Mouse (Mus musculus): ENCODE data around the gene Lrp1. TPM values are rescaled to one million over a fixed set of nuclear protein-coding genes. Genes with fewer than 3 reads are reported as not detected.
A peak's percentile ranks its signal among the peaks of the same experiment; 100 is the strongest.
"Not testable (repeated sequence)": the region's sequence is repeated elsewhere in the genome, so short reads cannot be mapped to it uniquely, and the experiment has no call there.

The Lrp1 gene
- polyA plus RNA-seq, 1 experiment from 2014 or later = 101 TPM

DNA sequence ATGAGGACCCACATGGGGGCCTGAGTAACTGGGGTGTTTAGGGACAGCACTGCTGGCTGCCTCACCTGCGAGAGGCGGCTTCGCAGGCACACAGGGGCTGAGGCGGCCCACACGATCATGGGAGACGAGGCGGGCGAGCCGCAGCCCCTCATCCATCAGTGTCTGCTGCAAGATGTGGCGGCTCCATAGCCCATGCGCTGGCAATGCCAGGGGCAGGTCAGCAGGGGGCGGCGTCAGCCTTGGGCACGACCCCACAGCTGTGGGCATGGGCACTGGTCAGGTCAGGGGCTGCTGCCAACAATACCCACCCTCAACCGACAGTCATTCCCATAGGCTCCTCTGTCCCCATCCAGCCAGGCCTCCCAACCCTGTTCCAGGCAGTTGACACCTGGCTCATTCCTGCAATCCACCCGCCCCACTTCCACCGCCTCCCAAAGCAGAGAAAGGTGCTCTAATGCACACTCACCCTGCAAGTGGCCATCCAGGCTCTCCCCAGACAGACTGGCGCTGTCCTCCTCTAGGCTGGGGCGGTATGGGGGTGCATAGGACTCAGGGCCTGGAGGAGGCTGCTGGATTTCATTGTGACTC is 41.8 kb upstream of the Lrp1 start:
- no peak overlapping the region for H3K9ac ChIP-seq
- peak overlapping the region; percentile 42 for H3K4me2 ChIP-seq
- 8% methylated on average over 19 of the region's 19 CpGs for WGBS
- no peaks in the 10 kb centered on the region for H3K9me3 ChIP-seq
- peak; percentile 10; the same call in 1 of the 2 replicates for ATAC-seq (ENCODE audit: low FRiP score)
- no peaks in the 10 kb centered on the region for H3K36me3 ChIP-seq
- H3K4me1 ChIP-seq (replicated peaks) = peaks cover 59% of the 10 kb centered on the region
- H3K4me3 ChIP-seq = peak overlapping the region; percentile 12; the same call in 1 of the 2 replicates
- peaks cover 93% of the 10 kb centered on the region for H3K27me3 ChIP-seq
- H3K27ac ChIP-seq = no peak overlapping the region

DNA sequence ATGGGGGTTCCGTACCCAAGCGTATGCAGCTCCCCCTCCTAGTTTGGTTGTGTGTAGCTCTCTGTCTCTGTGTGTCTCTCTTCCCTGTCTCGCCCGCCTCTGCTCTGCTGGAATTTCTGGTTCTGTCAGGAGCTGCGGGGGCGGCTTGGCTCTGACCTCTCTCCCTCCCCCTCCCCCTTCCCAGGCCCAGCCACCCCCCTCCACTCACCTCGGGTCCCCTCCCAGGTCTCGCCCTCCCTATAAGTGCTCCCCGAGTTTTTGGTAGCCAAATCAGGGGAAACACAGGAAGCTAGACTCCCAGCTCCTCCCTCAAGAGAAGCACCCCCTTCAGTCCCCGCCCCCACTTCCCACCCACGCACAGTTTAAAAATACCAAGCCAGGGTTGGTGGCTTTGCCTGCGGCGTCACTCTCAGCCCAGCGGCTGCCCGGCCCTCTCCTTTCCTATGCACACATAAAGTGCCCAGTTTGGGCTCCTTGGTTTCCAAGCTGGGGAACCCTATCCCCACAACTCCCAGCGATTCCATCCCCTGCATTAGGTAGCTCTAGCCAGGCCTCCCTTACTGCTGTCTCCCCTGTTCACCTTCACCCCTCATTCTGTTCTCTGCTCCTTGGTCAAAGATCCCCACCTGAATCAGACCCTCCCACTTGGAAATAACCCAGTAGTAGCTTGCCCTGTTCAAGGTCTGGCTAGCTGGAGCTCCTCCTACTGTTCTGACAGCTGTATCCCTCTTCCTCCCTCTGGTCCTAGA is 41.1 kb upstream of the Lrp1 start:
- Histone ChIP-seq H3K27me3 (peaks cover 86% of the 10 kb centered on the region), H3K4me1 (replicated peaks) (peaks cover 52% of the 10 kb centered on the region), H3K9ac (peak overlapping the region; percentile 49), H3K9me3 (no peaks in the 10 kb centered on the region), H3K4me2 (peak overlapping the region; percentile 42), H3K27ac (no peak overlapping the region), H3K36me3 (no peaks in the 10 kb centered on the region), H3K4me3 (peak overlapping the region; percentile 20; the same call in 1 of the 2 replicates)
- peak; percentile 6; the same call in 1 of the 2 replicates for ATAC-seq (ENCODE audit: low FRiP score)
- 4% methylated on average over 16 of the region's 16 CpGs for WGBS

DNA sequence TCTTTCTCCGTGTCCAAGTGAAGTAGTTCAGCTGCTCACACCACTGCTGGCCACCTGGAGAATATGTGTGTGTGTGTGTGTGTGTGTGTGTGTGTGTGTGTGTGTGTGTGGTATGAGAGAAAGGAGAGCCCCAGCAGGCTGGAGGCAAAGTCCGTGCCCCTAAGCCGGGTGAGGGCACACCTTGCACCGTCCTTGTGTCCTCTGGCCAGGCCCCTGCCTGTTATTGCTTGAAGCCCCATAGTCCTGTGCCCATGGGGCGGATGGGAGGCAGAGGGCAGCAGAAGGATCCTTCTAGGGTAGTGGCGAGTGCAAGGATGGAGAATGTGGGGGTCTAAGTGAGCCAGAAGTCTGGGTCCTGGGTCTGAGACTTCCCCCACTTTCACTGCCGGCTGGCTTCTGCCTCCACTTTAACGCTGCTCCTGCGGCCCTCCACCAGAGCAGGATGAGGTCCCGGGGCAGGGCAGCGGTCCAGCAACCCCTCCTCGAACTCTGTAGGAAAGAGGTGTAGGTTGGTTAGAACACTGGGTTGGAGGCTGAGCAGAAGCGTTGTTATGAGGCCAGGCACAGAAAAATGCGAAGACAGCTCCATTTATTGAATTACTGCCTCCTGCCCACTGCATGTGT is 40.5 kb upstream of the Lrp1 start:
- Histone ChIP-seq H3K27ac (no peak overlapping the region), H3K9ac (no peak overlapping the region; the same call in 1 of the 2 replicates), H3K27me3 (peaks cover 79% of the 10 kb centered on the region), H3K4me2 (peak overlapping the region; percentile 42), H3K36me3 (no peaks in the 10 kb centered on the region), H3K9me3 (no peaks in the 10 kb centered on the region), H3K4me1 (replicated peaks) (peaks cover 45% of the 10 kb centered on the region), H3K4me3 (peak overlapping the region; percentile 20; the same call in 1 of the 2 replicates)
- ATAC-seq (ENCODE audit: low FRiP score) = no peak
- WGBS = 17% methylated on average over 14 of the region's 14 CpGs

DNA sequence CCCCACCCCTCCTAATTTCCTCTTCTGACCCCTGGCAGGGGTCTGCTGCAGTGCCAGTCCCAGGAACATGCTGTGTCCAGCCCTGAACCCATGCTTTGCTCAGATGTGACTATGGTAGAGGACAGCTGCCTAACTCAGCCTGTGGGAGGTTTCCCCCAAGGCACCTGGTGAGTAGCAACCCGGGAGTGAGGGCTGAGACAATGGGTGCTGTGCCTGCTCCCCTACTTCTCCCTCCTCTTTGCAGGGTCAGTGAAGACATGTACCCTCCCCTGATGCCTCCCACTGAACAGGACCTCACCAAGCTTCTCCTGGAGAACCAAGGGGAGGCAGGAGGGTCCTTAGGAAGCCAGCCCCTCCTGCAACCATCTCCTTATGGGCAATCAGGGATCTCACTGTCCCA is 38.6 kb upstream of the Lrp1 start:
- Histone ChIP-seq H3K4me3 (no peak overlapping the region), H3K9me3 (no peaks in the 10 kb centered on the region), H3K27me3 (peaks cover 60% of the 10 kb centered on the region), H3K36me3 (no peaks in the 10 kb centered on the region), H3K9ac (no peak overlapping the region), H3K4me1 (replicated peaks) (peaks cover 27% of the 10 kb centered on the region), H3K27ac (no peak overlapping the region), H3K4me2 (no peak overlapping the region)
- 44% methylated on average over 1 of the region's 1 CpGs for WGBS
- no peak for ATAC-seq (ENCODE audit: low FRiP score)

DNA sequence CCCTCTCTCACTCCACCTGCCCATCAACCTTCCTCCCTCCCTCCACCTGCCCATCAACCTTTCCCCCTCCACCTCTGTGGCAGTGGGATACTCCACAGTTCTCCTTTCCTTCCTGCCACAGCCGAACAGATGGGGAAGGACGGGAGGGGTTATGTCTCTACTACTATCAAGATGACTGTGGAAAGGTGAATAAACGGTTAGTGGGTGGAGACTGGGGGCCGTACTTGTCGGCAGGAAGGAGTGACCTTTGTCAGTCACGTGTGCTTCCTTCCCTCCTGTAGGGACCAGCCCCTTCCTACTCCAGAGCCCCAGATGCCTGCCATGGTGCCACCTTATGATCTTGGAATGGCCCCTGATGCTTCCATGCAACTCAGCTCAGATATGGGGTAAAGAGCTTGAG is 37.1 kb upstream of the Lrp1 start:
- no peak for ATAC-seq (ENCODE audit: low FRiP score)
- H3K9me3 ChIP-seq = no peaks in the 10 kb centered on the region
- no peak overlapping the region for H3K4me2 ChIP-seq
- WGBS = 30% methylated on average over 6 of the region's 6 CpGs
- H3K9ac ChIP-seq = no peak overlapping the region
- H3K27me3 ChIP-seq = peaks cover 46% of the 10 kb centered on the region
- no peaks in the 10 kb centered on the region for H3K36me3 ChIP-seq
- H3K27ac ChIP-seq = no peak overlapping the region
- H3K4me3 ChIP-seq = no peak overlapping the region
- peaks cover 19% of the 10 kb centered on the region for H3K4me1 ChIP-seq (replicated peaks)

DNA sequence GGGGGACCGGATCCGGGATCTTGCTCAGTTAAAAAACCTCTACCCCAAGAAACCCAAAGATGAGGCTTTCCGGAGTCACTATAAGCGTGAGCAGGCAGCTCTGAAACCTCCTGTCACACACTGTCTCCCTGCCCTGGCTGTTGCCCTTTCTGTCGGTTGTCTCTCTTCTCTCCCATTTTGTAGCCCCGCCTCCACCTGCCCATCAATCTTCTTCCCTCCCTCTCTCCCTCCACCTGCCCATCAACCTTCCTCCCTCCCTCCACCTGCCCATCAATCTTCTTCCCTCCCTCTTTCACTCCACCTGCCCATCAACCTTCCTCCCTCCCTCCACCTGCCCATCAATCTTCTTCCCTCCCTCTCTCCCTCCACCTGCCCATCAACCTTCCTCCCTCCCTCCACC is 36.7 kb upstream of the Lrp1 start:
- not testable (repeated sequence) for ATAC-seq (ENCODE audit: low FRiP score); H3K4me2 ChIP-seq; H3K4me3 ChIP-seq; H3K9me3 ChIP-seq; H3K36me3 ChIP-seq; H3K27ac ChIP-seq; H3K9ac ChIP-seq
- WGBS = 57% methylated on average over 6 of the region's 6 CpGs
- peaks cover 14% of the 10 kb centered on the region for H3K4me1 ChIP-seq (replicated peaks)
- H3K27me3 ChIP-seq = peaks cover 41% of the 10 kb centered on the region

DNA sequence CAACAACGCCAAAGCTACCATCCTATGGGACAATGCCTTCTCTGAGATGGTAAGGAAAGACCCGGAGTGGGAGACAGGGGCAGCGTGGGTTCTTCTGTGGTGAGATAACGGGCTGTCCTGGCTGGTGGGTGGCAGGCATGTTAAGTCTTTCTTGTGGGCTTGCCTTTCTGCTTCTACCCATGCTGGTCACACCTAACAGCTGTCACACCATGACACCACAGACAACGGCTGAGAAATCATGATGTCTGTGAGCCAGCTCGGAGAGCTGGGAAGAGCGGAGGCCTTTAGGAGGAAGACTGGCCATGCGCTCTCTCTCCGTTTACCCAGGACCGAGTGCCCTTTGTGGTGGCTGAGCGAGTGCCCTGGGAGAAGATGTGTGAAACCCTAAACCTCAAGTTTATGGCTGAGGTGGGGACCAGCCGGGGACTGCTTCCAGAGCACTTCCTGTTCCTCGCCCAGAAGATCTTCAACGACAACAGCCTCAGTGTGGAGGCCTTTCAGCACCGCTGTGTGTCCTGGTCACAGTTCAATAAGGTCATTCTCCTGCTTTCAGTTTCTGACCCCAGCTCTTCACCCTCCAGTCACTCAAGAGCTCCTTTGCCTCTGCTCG is 34.1 kb upstream of the Lrp1 start:
- no peak for ATAC-seq (ENCODE audit: low FRiP score)
- no peaks in the 10 kb centered on the region for H3K9me3 ChIP-seq
- no peak overlapping the region for H3K27ac ChIP-seq
- no peaks in the 10 kb centered on the region for H3K36me3 ChIP-seq
- H3K4me2 ChIP-seq = no peak overlapping the region
- WGBS = 76% methylated on average over 16 of the region's 16 CpGs
- H3K4me3 ChIP-seq = no peak overlapping the region
- H3K4me1 ChIP-seq (replicated peaks) = no peaks in the 10 kb centered on the region
- H3K9ac ChIP-seq = no peak overlapping the region
- peaks cover 20% of the 10 kb centered on the region for H3K27me3 ChIP-seq

DNA sequence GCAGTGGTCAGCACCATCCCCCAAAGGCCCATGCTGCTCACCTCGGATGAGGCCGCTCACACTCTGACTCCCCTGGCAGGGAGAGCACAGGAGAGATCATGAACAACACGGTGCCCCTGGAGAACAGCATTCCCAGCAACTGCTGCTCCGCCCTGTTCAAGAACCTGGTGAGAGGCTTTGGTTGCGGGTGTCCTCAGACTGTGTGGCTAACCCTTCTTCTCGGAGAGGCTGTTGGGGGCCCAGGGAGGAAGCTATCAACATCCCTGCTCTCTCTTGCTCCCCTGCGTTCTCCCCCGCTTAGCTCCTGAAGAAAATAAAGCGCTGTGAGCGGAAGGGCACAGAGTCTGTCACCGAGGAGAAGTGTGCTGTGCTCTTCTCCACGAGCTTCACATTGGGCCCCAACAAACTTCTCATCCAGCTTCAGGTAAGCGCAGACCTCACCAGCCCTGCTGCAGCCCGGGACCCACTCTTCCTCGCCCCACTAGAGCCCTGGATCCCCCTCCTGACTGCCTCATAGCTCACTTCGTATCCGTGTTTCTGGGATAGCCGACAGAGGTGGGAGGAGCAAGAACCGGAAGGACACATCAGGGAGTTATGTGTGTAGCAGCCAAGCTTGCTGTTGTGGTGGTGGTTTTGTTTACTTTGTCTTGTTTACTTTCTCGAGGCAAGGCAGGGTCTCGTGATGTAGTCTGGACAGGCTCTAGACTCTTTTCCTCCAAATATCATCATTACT is 32.1 kb upstream of the Lrp1 start:
- H3K4me3 ChIP-seq = no peak overlapping the region; the same call in 1 of the 2 replicates

DNA sequence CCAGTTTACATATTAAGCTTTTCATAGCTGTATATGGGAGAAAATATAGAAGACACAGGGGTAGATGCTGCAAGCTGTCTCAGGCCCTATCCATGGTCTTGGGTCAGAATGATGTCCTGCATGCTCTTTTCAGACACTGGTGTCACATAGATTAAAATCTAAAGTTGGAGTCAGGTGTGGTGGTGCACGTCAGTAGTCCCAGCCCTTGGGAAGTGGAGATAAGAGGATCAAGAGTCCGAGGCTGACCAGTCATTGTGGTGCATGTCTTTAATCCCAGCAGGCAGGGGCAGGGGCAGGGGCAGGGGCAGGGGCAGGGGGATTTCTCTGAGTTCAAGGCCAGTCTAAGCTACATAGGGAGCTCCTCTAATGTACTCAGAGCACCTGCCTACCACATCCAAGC is 24.8 kb upstream of the Lrp1 start:
- no peak overlapping the region for H3K4me2 ChIP-seq
- H3K4me3 ChIP-seq = no peak overlapping the region
- WGBS = 67% methylated on average over 2 of the region's 2 CpGs
- ATAC-seq (ENCODE audit: low FRiP score) = no peak
- H3K36me3 ChIP-seq = no peaks in the 10 kb centered on the region
- H3K9me3 ChIP-seq = no peaks in the 10 kb centered on the region
- no peak overlapping the region for H3K27ac ChIP-seq
- peaks cover 40% of the 10 kb centered on the region for H3K27me3 ChIP-seq
- no peak overlapping the region for H3K9ac ChIP-seq
- peaks cover 21% of the 10 kb centered on the region for H3K4me1 ChIP-seq (replicated peaks)

More for the DNA sequence above, 32.1 kb upstream of the Lrp1 start:
- Histone ChIP-seq H3K4me2 (peak overlapping the region; percentile 22; the same call in 1 of the 2 replicates), H3K9ac (no peak overlapping the region), H3K27me3 (0 out of 2 replicates have a peak, but pooled peaks cover 5% of the 10 kb centered on the region), H3K36me3 (no peaks in the 10 kb centered on the region), H3K4me1 (replicated peaks) (no peaks in the 10 kb centered on the region), H3K9me3 (no peaks in the 10 kb centered on the region), H3K27ac (no peak overlapping the region)
- ATAC-seq (ENCODE audit: low FRiP score) = no peak
- 54% methylated on average over 21 of the region's 21 CpGs for WGBS

DNA sequence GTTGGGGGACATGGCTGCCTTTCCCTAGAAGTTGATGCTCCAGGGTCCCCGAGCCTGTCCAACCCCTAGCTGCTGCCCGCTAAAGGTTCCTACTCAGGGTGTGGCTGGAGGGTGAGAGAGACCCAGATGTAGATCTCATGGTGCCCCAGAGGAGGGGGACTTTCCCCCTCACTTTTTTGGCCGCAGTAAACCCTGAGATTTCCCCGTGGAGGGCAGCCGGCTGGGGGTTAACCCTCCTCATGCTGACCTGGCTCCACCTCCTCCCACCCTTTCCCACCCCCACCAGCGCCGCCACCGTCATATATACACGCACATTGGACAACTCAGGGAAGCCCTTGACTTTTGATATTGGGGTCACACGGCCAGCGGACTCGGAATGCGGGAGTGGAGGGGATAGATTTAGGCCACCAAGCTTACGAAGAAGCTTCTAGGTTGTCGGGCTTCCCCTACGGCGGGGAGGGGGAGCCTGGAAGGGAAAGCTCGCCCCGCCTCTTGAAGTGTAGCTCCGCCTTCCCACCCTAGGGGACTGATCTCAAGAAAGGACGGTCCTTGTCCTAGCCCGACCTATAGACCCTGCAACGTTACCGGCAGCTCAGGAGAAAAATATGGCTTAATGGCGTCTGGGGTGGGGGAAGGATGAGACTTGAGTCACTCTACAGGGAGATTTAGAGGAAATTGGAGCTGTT is 22.7 kb upstream of the Lrp1 start:
- ATAC-seq (ENCODE audit: low FRiP score) = peak; percentile 26; the same call in 1 of the 2 replicates
- 3% methylated on average over 25 of the region's 25 CpGs for WGBS
- Histone ChIP-seq H3K4me3 (peak overlapping the region; percentile 35), H3K27me3 (peaks cover 46% of the 10 kb centered on the region), H3K4me2 (peak overlapping the region; percentile 54), H3K4me1 (replicated peaks) (peaks cover 21% of the 10 kb centered on the region), H3K36me3 (no peaks in the 10 kb centered on the region), H3K27ac (no peak overlapping the region), H3K9ac (peak overlapping the region; percentile 61), H3K9me3 (no peaks in the 10 kb centered on the region)

DNA sequence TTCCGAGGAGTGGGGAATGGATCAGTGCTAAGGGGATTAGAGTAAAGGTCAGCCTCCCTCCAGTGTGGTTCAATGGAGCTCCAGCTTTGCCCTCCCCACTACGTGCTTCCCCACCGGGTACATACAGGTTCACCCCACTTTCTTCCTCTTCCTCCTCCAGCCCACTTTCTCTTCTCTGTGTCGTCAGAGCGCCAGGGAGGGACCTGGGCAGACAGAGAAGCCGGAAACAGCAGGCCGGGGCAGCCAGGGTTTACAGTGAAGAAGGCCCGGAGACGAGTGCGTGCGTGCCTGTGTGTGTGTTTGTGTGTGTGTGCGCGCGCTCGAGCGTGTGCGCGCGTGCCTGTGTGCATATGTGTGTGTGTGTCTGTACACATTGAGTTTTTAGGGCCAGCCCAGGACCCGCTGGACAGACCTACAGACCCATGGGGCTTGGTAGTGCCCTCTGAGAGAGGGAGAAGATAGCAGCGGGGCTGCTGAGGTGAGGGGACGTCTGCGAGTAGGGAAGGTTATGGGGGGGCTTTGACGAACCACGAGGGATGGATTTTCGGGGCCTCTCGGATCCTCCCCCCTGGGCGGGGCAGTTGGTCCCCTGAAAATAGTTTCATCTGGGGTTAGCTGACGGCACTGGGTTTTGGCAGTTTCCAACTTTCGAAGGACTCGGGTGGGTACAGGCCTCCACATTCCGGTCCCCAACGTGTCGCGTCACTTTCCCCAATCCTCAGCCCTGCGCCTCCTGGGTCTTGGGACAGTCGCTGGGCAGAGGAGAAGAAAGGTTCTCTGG is 22.0 kb upstream of the Lrp1 start, which contains the start of gene Stat6:
Stat6 (plus strand) TSS at position 215 of the 781 bp plus-strand sequence.
- peak within 1 kb of the TSS; percentile 35 for H3K4me3 ChIP-seq
- peak within 1 kb of the TSS; percentile 61 for H3K9ac ChIP-seq
- 6% methylated on average over 37 of the region's 37 CpGs for WGBS

More for the DNA sequence above, 22.0 kb upstream of the Lrp1 start, which contains the start of gene Stat6:
- peaks cover 46% of the 10 kb centered on the region for H3K27me3 ChIP-seq
- peak within 1 kb of the TSS; percentile 54 for H3K4me2 ChIP-seq
- H3K36me3 ChIP-seq = no peaks in the 10 kb centered on the region
- ATAC-seq (ENCODE audit: low FRiP score) = peak; percentile 47
- peaks cover 21% of the 10 kb centered on the region for H3K4me1 ChIP-seq (replicated peaks)
- no peaks in the 10 kb centered on the region for H3K9me3 ChIP-seq
- H3K27ac ChIP-seq = peak within 1 kb of the TSS; percentile 52
